16 mouse cellular contexts compared by ENCODE assay signal in genomic region chr14:124444831-124445230, GRCm38 (mm10).
A peak's percentile ranks its signal among the peaks of the same experiment; 100 is the strongest.
DNase-seq lines count a peak whose midpoint lies in the region.
"Had no signal": no experiment of that assay in that cellular context is flagged by ENCODE, and none has a peak within 500 bp of the region (broad histone marks: within the 10 kb centered on the region; RNA-seq: fewer than 3 reads in every experiment).

No protein-coding gene starts in this region.

- intact Hi-C loops in left cerebral cortex, postnatal 14 days (cut with DNase I), result no loop called here
- intact Hi-C loops in left cerebral cortex, postnatal 10 days (cut with DNase I), result no loop called here

- peak; percentile 28 to 50 for DNase-seq in frontal cortex, adult 2 months (ENCODE audit: extremely low spot score in 1 of 2, low spot score in 1 of 2)
- no peak for DNase-seq in frontal cortex, postnatal 14 days (ENCODE audit: low spot score in 2 of 2)
- DNase-seq in left cerebral cortex, postnatal 14 days (ENCODE audit: low spot score in 2 of 2), result peak; percentile 18
- DNase-seq in left cerebral cortex, postnatal 10 days (ENCODE audit: extremely low spot score in 1 of 2, low spot score in 2 of 2), result no peak
- peak; percentile 22 to 34 for DNase-seq in right cerebral cortex, postnatal 10 days (ENCODE audit: low spot score in 2 of 2)
- no peak for DNase-seq in right cerebral cortex, postnatal 14 days
- DNase-seq in kidney, adult 18-20 months, result no peak
- DNase-seq: adrenal gland, adult 2 months; adrenal gland, postnatal 14 days; B cell, adult 2 months; cerebellum, adult 18-20 months; cerebellum, adult 9-10 months; cerebellum, postnatal 14 days; gastrocnemius, adult 2 months; gastrocnemius, postnatal 14 days; heart, adult 11 months had no signal

Comparison
In these comparisons a context has a peak if more than half of its experiments do, and no peak if none do; other contexts are left out.
1. DNase-seq: peak in frontal cortex, adult 2 months (2 of 2), left cerebral cortex, postnatal 14 days (2 of 2) and right cerebral cortex, postnatal 10 days (2 of 2); none in frontal cortex, postnatal 14 days (0 of 2), left cerebral cortex, postnatal 10 days (0 of 2), right cerebral cortex, postnatal 14 days (single experiment) and kidney, adult 18-20 months (single experiment).